Mouse (Mus musculus): ENCODE results near the gene Rbpjl.

Rbpjl gene

GRCm38 (mm10) chr2:164393126-164393525 lies 9.8 kb upstream of the Rbpjl start:
- no peak for DNase-seq (ENCODE audit: low read depth)

DNA sequence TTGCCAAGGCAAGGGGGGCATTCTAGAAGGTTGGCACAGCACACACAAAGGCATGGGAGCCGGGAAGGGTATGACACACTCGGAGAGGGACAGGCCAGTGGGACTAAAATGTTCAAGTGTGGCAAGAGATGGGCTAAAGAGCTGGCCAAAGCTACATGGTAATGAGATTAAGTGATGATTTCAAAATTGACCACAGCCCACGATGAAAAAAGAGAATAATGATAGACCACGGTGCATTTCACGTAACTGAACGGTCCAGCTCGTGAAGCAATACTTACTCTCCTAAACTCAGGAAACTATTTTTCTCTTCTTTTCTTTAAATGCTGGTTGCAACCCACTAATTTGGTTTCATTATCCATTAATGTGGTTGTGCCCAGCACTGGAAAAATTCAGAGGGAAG lies 6.9 kb upstream of the Rbpjl start:
- no peak for DNase-seq (ENCODE audit: low read depth)

GRCm38 (mm10) chr2:164396911-164397310 lies 6.0 kb upstream of the Rbpjl start:
- no peak for DNase-seq (ENCODE audit: low read depth)

GRCm38 (mm10) chr2:164403396-164404081 lies 598 bp downstream of the Rbpjl start:
- DNase-seq (ENCODE audit: low read depth): no peak

DNA sequence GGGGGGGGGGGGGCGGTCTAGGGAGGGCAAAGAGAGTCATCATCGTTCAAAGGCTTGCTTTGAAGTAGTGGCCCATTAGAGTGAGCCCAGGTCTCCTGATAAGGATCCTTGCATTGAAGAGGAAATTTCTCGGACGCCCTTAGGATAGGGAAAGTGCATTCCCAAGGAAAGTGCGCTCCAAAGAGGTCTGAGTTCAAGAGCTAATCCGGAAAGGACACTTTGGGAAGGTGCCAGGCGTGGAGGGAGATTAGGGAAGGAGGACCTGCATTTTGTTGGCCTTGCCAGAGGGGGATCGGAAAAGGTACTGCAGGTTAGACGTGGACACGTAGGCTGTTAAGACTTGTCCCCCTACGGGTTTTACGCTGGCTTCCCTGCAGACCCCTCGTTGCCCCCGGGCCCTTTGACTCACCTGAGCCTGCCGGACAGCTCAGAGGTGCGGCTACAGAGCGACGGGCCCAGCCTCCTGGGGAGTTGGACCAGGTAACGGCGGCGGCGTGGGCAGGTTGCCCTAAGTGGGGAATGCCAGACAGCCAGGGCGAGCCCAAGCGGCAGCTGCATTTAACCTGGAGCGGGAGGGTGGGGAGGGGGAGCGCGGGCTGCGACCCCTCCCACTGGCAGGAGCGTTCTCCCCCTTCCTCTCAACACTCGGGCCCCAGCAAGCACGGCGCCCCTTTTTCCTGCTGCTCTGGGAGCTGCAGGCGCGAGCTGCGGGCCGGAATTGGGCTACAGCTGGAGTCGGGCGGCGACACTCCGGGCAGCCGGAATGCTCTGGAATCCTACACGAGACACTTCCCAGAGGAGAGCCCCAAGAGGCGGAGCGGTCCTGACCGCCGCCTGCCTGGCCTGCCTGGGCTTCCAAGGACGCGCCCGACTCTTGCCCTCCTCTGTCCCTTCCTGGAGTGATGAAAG lies 1.4 kb downstream of the Rbpjl start:
- no peak for DNase-seq (ENCODE audit: low read depth)

DNA sequence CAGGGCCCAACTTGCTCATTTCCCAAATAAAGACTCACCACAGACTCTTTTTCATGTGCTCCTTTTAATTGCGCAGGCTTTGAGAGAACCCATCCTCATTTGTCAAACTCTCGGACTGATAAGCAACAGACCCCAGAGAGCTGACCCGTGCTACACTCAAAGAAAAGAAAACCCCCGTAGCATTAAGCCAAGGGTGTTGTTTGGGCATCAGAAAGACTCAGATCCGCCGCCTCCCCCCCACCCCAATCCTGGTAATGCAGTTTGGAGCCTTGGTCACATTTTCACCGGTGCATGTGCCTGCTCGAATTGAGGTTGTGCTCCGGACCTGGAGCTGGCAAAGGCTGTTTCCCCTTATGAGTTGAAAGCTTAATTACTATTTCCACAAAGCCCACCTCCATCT lies 2.1 kb downstream of the Rbpjl start, which contains the start of gene Matn4:
Gene Matn4, minus strand, starts transcription at position 101 of the 400 bp plus-strand sequence.
- DNase-seq (ENCODE audit: low read depth): no peak

GRCm38 (mm10) chr2:164405519-164405918 lies 2.6 kb downstream of the Rbpjl start:
- no peak for DNase-seq (ENCODE audit: low read depth)

DNA sequence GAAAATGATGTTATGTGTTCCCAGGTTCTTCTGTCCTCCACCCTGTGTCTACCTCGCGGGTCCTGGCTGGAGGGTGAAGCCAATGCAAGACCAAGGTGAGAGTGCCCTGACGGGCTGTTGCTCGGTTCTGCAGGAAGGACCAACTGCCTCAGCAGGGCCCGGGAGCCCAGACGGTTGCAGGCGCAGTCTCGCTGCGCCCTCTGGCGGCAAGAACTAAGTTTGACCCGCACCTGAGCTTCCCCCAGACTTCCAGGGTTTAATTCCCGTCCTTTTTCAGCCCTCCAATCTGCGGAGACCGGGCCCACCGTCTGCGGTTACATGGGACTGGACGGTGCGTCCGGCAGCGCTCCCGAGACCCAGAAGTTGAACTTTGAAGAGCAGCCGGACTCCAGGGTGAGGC lies 4.8 kb downstream of the Rbpjl start:
- DNase-seq (ENCODE audit: low read depth): peak; percentile 46

- no peak for DNase-seq (ENCODE audit: low read depth)
Measured at GRCm38 (mm10) chr2:164414167-164414566, 11.2 kb downstream of the Rbpjl start.

DNA sequence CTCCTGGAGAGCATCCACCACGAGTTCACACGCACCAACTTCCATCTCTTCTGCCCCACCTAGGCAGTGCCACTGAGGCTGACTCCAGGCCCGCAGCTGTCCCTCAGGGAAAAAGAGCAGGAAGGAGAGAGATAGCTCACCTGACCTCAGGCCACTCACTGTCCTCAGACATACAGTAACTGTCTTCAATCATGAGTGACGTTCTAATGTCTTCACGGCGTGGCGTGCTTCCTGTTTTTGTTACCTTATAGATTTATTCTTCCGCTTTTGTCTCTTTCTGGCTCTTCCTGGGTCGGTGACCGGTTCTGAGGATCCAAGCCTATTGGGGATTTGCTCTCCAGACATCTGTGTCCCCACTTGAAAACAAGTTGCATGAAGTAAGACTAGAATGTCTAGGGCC lies 11.6 kb downstream of the Rbpjl start:
- DNase-seq (ENCODE audit: low read depth): no peak

DNA sequence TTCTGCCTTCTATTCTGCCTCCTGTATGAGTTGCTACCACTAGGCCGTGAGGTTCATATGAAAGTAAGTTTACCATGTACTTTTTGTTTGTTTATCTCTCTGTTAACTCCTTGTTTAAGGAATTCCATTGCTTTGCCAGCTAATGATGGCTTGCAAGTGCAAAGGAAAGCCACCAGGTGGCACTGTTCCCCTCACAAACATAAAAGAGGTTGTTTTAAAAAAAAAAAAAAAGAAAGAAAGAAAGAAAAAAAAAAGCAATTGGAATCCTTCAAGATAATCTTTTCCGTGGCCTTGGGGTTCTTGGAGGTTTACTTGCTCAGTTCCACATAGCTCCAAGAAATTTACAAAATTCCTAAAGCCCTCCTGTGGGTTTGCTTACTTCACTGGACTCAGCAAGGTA lies 14.3 kb downstream of the Rbpjl start:
- DNase-seq (ENCODE audit: low read depth): peak; percentile 64

DNA sequence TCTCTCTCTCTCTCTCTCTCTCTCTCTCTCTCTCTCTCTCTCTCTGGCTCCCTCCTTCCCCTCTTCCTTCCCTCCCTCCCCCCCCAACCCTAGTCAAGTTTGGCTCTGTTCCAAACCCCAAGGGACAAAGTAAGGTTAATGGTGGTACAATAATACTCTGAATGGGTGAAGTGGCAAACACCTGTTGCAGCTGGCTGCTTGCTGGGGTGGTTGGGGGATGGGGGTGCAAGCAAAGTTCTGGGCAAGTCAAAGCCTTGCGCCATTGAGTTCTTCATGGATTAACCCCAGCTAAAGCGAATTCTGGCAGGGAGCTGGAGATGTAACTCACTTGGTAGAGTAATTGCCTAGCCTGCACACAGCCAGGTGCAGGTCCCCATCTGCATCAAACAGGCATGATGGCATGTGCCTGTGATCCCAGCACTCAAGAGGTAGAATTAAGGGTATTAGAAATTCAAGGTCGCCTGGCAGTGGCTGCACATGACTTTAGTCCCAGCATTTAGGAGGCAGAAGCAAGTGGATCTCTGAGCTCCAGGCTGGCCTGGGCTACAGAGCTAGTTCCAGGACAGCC lies 15.5 kb downstream of the Rbpjl start:
- DNase-seq (ENCODE audit: low read depth): no peak

- peak; percentile 49 for DNase-seq (ENCODE audit: low read depth)
Measured at GRCm38 (mm10) chr2:164419489-164419888, 16.5 kb downstream of the Rbpjl start.

- no peak for DNase-seq (ENCODE audit: low read depth)
Measured at GRCm38 (mm10) chr2:164421306-164421705, 18.4 kb downstream of the Rbpjl start.

DNA sequence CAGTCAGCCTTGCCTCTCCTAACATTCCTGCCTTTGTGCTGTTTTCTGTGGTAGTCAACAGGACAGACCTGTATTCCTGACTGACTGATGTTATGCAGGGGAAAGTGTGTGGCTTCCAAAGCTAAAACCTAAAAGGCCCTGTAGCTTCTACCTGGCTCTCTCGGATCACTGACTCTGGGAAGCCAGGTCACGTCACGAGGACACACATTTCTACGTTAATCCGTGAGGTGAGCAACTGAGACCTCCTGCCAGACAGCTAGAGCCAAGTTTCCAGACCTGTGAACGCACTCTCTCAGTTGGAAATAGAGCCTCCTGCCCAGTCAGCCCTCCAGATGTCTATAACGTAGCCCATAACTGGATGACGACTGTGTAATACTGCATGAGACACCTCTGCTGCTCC lies 19.0 kb downstream of the Rbpjl start:
- no peak for DNase-seq (ENCODE audit: low read depth)

DNA sequence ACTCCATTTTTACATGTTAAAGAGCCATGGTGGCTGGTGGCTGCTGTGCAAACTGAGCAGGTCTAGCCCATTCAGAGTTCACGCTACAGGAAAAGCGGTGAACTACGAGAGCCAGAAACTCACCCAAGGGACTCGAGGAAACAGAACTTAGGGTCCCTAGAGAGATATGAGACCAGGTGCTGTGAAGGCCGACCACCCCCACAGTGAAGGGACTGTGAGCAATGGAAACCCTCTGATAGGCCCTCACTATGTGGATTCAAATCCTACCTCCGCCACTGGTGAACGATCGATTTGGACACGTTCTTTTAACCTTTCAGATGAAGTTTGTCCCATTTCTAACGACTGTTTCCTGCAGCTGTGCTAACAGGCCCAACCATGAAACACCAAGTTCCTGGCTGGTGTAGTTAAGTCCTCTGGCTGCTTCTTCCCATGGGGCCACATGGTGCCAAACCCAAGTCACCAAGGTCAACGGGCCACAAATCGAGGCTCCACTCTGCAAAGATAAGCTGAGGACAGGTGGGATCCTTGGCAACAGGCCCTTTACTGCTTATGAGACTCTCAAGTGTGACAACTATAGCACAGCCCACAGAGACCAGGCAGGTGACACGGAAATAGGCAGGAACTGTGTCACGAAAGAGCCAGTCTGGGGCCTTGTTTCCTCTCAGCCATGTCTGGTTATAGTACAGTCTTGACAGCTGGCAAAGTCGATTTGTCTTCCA lies 19.9 kb downstream of the Rbpjl start:
- peak; percentile 18 for DNase-seq (ENCODE audit: low read depth)

- DNase-seq (ENCODE audit: low read depth): no peak
Measured at GRCm38 (mm10) chr2:164423464-164423863, 20.5 kb downstream of the Rbpjl start.

DNA sequence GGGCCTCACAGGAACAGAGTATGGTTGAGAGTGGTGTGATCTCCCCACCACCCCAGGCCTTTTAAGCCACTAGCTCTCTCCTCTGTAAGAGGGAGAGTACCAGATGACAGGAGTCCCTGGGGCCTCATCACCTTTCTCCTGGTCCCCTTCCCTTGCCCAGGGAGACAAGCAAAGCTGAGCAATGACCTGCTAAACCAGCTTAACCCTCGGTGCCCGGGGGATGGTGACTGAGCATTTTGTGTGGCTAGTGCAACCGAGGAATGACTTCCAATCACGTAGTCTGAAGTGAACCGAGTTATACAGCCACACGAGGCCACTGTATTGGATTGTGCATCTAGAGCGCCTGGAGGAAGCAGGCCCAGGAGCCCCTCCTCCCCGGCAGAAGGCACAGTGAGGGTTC lies 21.5 kb downstream of the Rbpjl start:
- DNase-seq (ENCODE audit: low read depth): no peak

GRCm38 (mm10) chr2:164425401-164425800 lies 22.5 kb downstream of the Rbpjl start:
- no peak for DNase-seq (ENCODE audit: low read depth)

DNA sequence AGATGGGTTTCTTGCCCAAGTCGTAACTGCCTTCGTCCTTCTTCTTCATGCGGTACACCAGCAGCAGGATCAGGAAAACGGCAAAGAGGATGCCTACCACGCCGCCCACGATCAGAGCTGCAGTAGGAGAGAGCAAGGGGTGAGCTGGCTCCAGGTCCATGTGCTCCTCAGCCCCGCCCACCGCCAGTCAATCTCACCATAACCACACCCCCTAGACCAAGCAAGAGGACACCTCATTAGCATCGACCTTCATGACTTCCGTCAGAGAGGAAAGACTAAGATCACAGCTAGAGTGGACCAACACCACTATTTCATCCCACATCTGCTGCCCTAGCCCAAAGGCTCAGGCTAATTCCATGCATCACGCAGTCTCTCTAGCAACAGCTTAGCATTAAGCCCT lies 23.2 kb downstream of the Rbpjl start:
- no peak for DNase-seq (ENCODE audit: low read depth)

GRCm38 (mm10) chr2:164426952-164427351 lies 24.0 kb downstream of the Rbpjl start:
- peak; percentile 37 for DNase-seq (ENCODE audit: low read depth)

GRCm38 (mm10) chr2:164428451-164428850 lies 25.5 kb downstream of the Rbpjl start:
- no peak for DNase-seq (ENCODE audit: low read depth)

Measured in 416B (cell line).